Mouse (Mus musculus): Measurements from ENCODE around the gene Dact2. TPM values are rescaled to one million over a fixed set of nuclear protein-coding genes. Genes with fewer than 3 reads are reported as not detected.

The Dact2 gene
- polyA plus RNA-seq, 1 experiment from 2014 or later: 12.9 TPM

DNA sequence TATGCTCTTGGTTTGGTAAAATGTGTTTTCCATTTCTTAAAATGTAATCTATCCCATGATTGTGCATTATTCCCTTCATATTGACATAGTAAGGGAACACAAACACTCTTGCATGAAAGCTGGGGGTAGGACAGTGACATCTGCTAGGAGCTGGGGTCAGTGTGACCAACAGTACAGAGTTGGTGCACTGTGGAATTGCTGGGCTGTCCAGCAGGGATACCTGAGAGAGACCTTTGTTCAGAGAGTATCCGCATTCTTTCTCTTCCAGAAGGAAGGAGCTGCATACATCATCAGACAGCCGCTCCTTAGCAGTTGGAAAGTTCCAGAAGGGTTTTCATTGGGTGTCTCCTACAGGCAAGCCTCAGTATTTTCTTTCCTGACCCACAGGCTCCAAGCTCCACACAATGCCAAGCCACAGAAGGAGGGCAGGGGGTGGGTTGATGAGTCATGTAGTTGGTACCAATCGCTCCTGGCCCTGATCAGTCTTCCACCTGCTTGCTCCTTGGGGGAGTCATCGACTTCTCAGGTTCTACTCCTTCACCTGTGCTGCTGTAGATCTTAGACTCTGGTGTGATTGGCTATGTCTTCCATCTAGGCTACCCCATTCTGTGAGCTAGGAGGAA lies 19.8 kb downstream of the Dact2 start:
- no peak overlapping the region for H3K4me3 ChIP-seq (replicated peaks)
- H3K4me1 ChIP-seq: peaks cover 21% of the 10 kb centered on the region
- H3K9ac ChIP-seq: no peak overlapping the region
- peak; percentile 20; the same call in 1 of the 2 replicates for ATAC-seq (replicated peaks; ENCODE audit: low FRiP score)
- H3K36me3 ChIP-seq: no peaks in the 10 kb centered on the region
- H3K4me2 ChIP-seq: no peak overlapping the region
- peaks cover 7% of the 10 kb centered on the region; the same call in 1 of the 2 replicates for H3K27me3 ChIP-seq
- no peaks in the 10 kb centered on the region for H3K9me3 ChIP-seq (replicated peaks)
- 94% methylated on average over 4 of the region's 4 CpGs for WGBS
- H3K27ac ChIP-seq: 0 out of 2 replicates have a peak overlapping the region, but pooled peaks have one; percentile 9

GRCm38 (mm10) chr17:14183717-14184116 lies 20.4 kb downstream of the Dact2 start:
- H3K9me3 ChIP-seq (replicated peaks): no peaks in the 10 kb centered on the region
- ATAC-seq (replicated peaks; ENCODE audit: low FRiP score): no peak

GRCm38 (mm10) chr17:14182860-14183259 lies 21.2 kb downstream of the Dact2 start:
- ATAC-seq (replicated peaks; ENCODE audit: low FRiP score): no peak
- Histone ChIP-seq H3K4me2 (no peak overlapping the region), H3K4me1 (peaks cover 35% of the 10 kb centered on the region), H3K9ac (no peak overlapping the region), H3K9me3 (replicated peaks) (no peaks in the 10 kb centered on the region), H3K4me3 (replicated peaks) (no peak overlapping the region), H3K36me3 (no peaks in the 10 kb centered on the region), H3K27me3 (0 out of 2 replicates have a peak, but pooled peaks cover 2% of the 10 kb centered on the region), H3K27ac (peak overlapping the region; percentile 41)
- 69% methylated on average over 3 of the region's 3 CpGs for WGBS

More at GRCm38 (mm10) chr17:14183717-14184116, 20.4 kb downstream of the Dact2 start:
- Histone ChIP-seq H3K9ac (no peak overlapping the region), H3K4me3 (replicated peaks) (no peak overlapping the region), H3K36me3 (no peaks in the 10 kb centered on the region), H3K27ac (0 out of 2 replicates have a peak overlapping the region, but pooled peaks have one; percentile 9), H3K27me3 (peaks cover 7% of the 10 kb centered on the region; the same call in 1 of the 2 replicates), H3K4me1 (peaks cover 27% of the 10 kb centered on the region), H3K4me2 (no peak overlapping the region)
- WGBS: 90% methylated on average over 4 of the region's 4 CpGs

GRCm38 (mm10) chr17:14178911-14179310 lies 25.2 kb downstream of the Dact2 start:
- Histone ChIP-seq H3K9me3 (replicated peaks) (no peaks in the 10 kb centered on the region), H3K4me1 (peaks cover 57% of the 10 kb centered on the region), H3K27me3 (peaks cover 8% of the 10 kb centered on the region; the same call in 1 of the 2 replicates), H3K27ac (peak overlapping the region; percentile 90), H3K4me3 (replicated peaks) (no peak overlapping the region), H3K9ac (no peak overlapping the region), H3K4me2 (no peak overlapping the region), H3K36me3 (no peaks in the 10 kb centered on the region)
- peak; percentile 12; the same call in 1 of the 2 replicates for ATAC-seq (replicated peaks; ENCODE audit: low FRiP score)
- 44% methylated on average over 4 of the region's 4 CpGs for whole genome bisulfite sequencing

- Histone ChIP-seq H3K9me3 (replicated peaks) (no peaks in the 10 kb centered on the region), H3K27ac (peak overlapping the region; percentile 90), H3K4me2 (peak overlapping the region; percentile 36), H3K4me3 (replicated peaks) (no peak overlapping the region), H3K27me3 (peaks cover 8% of the 10 kb centered on the region; the same call in 1 of the 2 replicates), H3K4me1 (peaks cover 62% of the 10 kb centered on the region), H3K9ac (no peak overlapping the region), H3K36me3 (no peaks in the 10 kb centered on the region)
- 25% methylated on average over 4 of the region's 4 CpGs for WGBS
- peak; percentile 92 for ATAC-seq (replicated peaks; ENCODE audit: low FRiP score)
These were observed 25.6 kb downstream of the Dact2 start for GRCm38 (mm10) chr17:14178475-14178874.

- Histone ChIP-seq H3K27me3 (peaks cover 8% of the 10 kb centered on the region; the same call in 1 of the 2 replicates), H3K4me1 (peaks cover 64% of the 10 kb centered on the region), H3K4me2 (peak overlapping the region; percentile 36), H3K27ac (peak overlapping the region; percentile 90), H3K4me3 (replicated peaks) (no peak overlapping the region), H3K9ac (no peak overlapping the region), H3K9me3 (replicated peaks) (no peaks in the 10 kb centered on the region), H3K36me3 (no peaks in the 10 kb centered on the region)
- WGBS: 40% methylated on average over 5 of the region's 5 CpGs
- peak; percentile 55 for ATAC-seq (replicated peaks; ENCODE audit: low FRiP score)
These were observed 26.1 kb downstream of the Dact2 start for GRCm38 (mm10) chr17:14178049-14178448.

DNA sequence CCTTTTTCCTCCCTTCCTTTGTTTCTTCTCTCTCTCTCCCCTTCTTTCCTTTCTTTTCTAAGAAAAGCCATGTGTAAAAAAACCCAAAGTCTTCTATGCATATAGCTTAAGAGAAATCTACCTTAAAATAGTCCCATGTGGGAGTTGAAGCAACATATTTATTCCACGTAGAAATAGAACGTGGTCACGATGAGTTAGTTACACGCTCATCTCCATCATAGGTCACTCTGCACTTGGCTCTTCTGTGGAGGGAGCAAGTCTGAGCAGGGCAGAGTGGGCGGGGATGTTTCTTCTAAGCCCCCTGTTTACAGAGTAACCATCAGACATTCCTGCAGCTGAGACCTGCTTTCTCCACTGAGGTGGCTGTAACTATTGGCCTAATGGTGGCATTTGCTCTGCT lies 27.1 kb downstream of the Dact2 start:
- Histone ChIP-seq H3K4me1 (peaks cover 67% of the 10 kb centered on the region), H3K9ac (no peak overlapping the region), H3K9me3 (replicated peaks) (no peaks in the 10 kb centered on the region), H3K36me3 (no peaks in the 10 kb centered on the region), H3K4me3 (replicated peaks) (no peak overlapping the region), H3K27me3 (peaks cover 8% of the 10 kb centered on the region; the same call in 1 of the 2 replicates), H3K27ac (peak overlapping the region; percentile 90), H3K4me2 (no peak overlapping the region)
- ATAC-seq (replicated peaks; ENCODE audit: low FRiP score): no peak
- WGBS: 67% methylated on average over 5 of the region's 5 CpGs

GRCm38 (mm10) chr17:14175704-14176103 lies 28.4 kb downstream of the Dact2 start:
- WGBS: 83% methylated on average over 5 of the region's 5 CpGs
- peak overlapping the region; percentile 90 for H3K27ac ChIP-seq

GRCm38 (mm10) chr17:14175019-14175418 lies 29.1 kb downstream of the Dact2 start:
- Histone ChIP-seq H3K27ac (peak overlapping the region; percentile 90; the same call in 1 of the 2 replicates), H3K9ac (no peak overlapping the region), H3K4me2 (no peak overlapping the region), H3K27me3 (peaks cover 8% of the 10 kb centered on the region; the same call in 1 of the 2 replicates), H3K4me3 (replicated peaks) (no peak overlapping the region), H3K36me3 (no peaks in the 10 kb centered on the region), H3K9me3 (replicated peaks) (no peaks in the 10 kb centered on the region), H3K4me1 (peaks cover 87% of the 10 kb centered on the region)
- 78% methylated on average over 4 of the region's 4 CpGs for WGBS
- ATAC-seq (replicated peaks; ENCODE audit: low FRiP score): no peak

More at GRCm38 (mm10) chr17:14175704-14176103, 28.4 kb downstream of the Dact2 start:
- ATAC-seq (replicated peaks; ENCODE audit: low FRiP score): no peak
- Histone ChIP-seq H3K4me3 (replicated peaks) (no peak overlapping the region), H3K4me1 (peaks cover 80% of the 10 kb centered on the region), H3K27me3 (peaks cover 8% of the 10 kb centered on the region; the same call in 1 of the 2 replicates), H3K9me3 (replicated peaks) (no peaks in the 10 kb centered on the region), H3K9ac (no peak overlapping the region), H3K36me3 (no peaks in the 10 kb centered on the region), H3K4me2 (no peak overlapping the region)

DNA sequence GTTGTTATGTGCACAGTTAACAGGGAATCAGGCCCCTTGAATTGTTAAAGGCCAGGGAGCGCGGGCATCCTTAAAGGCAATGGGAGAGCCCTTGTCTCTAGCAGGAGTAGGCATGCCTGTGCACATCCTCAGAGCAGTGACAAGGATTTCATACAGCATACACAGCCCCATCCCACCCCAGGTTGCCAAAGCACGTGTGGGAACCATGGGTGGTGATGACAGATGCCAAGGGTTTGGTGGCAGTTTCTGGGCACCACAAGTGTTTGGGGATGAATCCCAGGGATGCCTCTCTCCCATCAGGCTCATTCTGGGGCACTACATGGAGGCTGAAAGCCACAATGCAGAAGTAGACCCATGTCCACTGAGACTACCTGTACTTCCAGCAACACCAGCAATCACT lies 29.7 kb downstream of the Dact2 start:
- Histone ChIP-seq H3K36me3 (no peaks in the 10 kb centered on the region), H3K9me3 (replicated peaks) (no peaks in the 10 kb centered on the region), H3K4me1 (peaks cover 90% of the 10 kb centered on the region), H3K27ac (no peak overlapping the region), H3K27me3 (peaks cover 8% of the 10 kb centered on the region; the same call in 1 of the 2 replicates), H3K9ac (no peak overlapping the region), H3K4me3 (replicated peaks) (no peak overlapping the region), H3K4me2 (no peak overlapping the region)
- ATAC-seq (replicated peaks; ENCODE audit: low FRiP score): no peak
- WGBS: 93% methylated on average over 3 of the region's 3 CpGs

GRCm38 (mm10) chr17:14173459-14173858 lies 30.6 kb downstream of the Dact2 start:
- H3K9me3 ChIP-seq (replicated peaks): no peaks in the 10 kb centered on the region
- no peak overlapping the region for H3K9ac ChIP-seq
- peaks cover 89% of the 10 kb centered on the region for H3K4me1 ChIP-seq
- H3K4me3 ChIP-seq (replicated peaks): no peak overlapping the region
- WGBS: 15% methylated on average over 1 of the region's 1 CpGs
- no peaks in the 10 kb centered on the region for H3K36me3 ChIP-seq
- H3K27ac ChIP-seq: peak overlapping the region; percentile 82; the same call in 1 of the 2 replicates
- peaks cover 8% of the 10 kb centered on the region; the same call in 1 of the 2 replicates for H3K27me3 ChIP-seq
- peak; percentile 7 for ATAC-seq (replicated peaks; ENCODE audit: low FRiP score)
- no peak overlapping the region for H3K4me2 ChIP-seq

- Histone ChIP-seq H3K4me1 (peaks cover 86% of the 10 kb centered on the region), H3K9ac (no peak overlapping the region), H3K36me3 (no peaks in the 10 kb centered on the region), H3K4me2 (no peak overlapping the region), H3K4me3 (replicated peaks) (no peak overlapping the region), H3K27ac (peak overlapping the region; percentile 82), H3K27me3 (peaks cover 8% of the 10 kb centered on the region; the same call in 1 of the 2 replicates), H3K9me3 (replicated peaks) (no peaks in the 10 kb centered on the region)
- ATAC-seq (replicated peaks; ENCODE audit: low FRiP score): no peak
These were observed 31.4 kb downstream of the Dact2 start for GRCm38 (mm10) chr17:14172731-14173130.

All from kidney, embryonic 15.5 days (tissue).